Mouse (Mus musculus) heart, postnatal 10 days (tissue): ENCODE measurements around the gene Mettl7a1. TPM values are rescaled to one million over a fixed set of nuclear protein-coding genes. Genes with fewer than 3 reads are reported as not detected.
A peak's percentile ranks its signal among the peaks of the same experiment; 100 is the strongest.
"Not testable (repeated sequence)": the region's sequence is repeated elsewhere in the genome, so short reads cannot be mapped to it uniquely, and the experiment has no call there.

ENCODE experiments used
- DNase-seq, 2 experiments: peaks; one replicate each; pipeline ENCODE4 v3.0.0; 2021
- intact Hi-C: fragments of 180-260 bp; cut with DNase I; formaldehyde crosslinking; loops from one replicate; pipeline ENCODE4 v1.15.1; 2025
- total RNA-seq, 2 experiments: library from RNA; stranded (reverse); gene quantifications; 2 replicates each; pipeline ENCODE4 v1.2.3; 2021

Gene Mettl7a1
- total RNA-seq, result 10 to 100 TPM; 19.6 to 22.9 TPM

DNA sequence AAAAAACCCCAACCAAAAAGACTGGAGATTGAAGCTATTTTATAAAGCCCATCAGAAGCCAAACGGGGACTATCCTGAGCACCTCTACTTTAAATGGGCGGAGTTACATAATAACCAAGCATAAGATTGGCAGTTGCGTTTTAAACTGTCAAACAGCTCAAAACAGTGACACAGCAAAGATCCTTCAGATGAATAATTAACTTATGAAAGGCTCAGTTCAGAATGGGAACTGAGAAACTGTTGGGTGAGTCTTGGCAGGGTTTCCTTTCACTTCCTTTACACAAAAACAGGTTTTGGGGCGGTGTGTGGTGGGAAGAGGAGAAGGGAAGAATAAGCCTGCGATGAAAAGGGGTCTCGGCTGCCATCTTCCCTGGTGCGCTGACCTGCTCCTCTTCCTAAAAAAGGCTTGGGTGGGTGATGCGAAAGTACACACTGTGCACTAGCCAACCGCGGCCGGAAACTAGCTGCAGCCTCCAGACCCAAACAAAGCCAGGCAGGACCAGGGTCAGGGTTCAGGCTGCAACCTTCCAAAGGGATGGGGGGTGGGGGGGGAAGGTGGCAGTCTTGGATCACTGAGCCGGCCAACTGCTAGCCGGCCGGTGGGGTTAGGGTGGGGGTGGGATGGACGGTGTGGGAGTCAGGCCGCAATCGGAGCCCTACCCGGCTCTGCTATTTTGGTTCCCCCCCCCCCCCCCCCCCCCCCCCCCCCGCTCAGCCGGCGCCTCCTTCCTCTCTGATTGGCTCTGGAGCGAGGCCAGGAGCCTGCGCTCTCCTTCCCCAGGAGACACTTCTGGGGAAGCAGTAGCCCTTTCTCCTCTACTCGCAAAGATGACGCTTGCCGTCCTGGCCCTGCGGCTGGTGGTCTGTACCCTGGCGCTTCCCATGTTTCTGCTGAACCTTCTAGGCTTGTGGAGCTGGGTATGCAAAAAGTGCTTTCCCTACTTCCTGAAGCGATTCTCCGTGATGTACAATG, at the start of gene Mettl7a1:
Mettl7a1 (plus strand) TSS at position 122 of the 973 bp plus-strand sequence.
- intact Hi-C loops, result no loop called here
- DNase-seq, result peak; percentile 87 to 90

DNA sequence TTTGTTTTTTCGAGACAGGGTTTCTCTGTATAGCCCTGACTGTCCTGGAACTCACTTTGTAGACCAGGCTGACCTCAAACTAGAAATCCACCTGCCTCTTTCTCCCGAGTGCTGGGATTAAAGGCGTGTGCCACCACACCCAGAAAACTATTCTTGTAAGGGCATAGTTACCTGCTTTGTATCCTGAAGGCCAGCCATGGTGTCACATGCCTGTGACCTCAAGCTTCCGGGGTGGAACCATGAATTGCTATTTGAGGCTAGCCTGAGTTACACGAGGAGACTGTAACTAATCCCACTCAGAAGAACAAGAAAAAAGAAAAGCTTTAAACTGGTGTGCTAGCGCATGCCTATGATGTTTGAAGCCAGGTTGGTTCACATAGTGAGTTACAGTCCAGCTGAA, 47.6 kb upstream of the Mettl7a1 start:
- intact Hi-C loops, result no loop called here

DNA sequence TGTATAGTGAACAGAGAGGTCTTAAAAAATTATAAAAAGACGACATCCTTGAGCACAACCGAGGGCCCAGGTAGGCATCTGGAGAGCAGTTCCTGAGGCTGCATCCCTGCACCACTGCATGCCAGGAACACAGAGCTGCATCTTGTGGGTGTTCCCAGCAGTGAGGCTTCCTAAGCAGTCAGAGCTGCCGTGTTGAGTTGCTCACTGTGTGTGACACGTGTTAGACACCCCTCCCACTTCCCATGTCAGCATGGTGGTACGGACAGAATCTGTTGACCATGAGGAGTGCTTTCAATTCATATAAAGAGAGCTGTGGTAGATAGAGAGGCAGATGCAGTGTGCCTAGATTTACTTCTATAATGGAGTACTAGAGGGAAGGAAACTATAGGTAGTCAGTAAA, 46.6 kb upstream of the Mettl7a1 start:
- intact Hi-C loops, result no loop called here
- no peak for DNase-seq

More for the DNA sequence above, 47.6 kb upstream of the Mettl7a1 start:
- no peak for DNase-seq

DNA sequence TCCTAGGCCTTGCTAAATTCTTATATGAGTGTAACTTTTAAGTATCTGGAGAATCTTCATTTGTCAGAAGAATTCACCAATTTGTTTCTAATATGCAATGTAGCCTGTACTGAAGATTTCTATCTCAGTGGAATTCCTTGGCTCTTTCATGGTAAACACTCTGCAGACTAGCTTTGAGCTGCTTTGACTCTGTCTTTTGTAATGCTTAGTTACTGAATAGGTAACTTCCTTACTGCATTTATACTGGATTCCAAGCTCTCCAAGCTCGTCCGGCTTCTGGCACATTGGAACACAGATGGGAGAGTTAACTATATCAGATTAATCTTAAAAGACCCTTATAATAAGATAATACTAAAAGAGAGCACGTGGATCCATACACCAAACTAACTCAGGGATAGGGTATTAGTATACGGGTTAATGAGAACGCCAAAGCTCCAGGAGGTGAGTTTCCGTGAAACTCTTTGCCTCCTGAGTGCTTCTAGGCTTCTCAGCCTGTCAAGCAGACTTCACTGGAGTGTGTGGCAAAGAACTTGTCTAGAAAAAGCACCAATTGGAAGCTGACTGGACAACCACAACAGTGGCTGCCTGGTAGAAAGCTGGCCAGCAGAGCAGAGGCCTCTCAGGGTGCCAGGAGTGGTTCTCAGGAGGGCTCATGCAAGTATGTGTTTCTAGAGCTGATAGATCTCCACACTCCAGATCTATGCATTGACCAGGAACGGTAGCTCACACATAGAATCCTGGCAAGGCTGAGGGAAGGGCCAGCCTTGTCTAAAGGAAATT, 45.1 kb upstream of the Mettl7a1 start:
- intact Hi-C loops, result no loop called here
- no peak for DNase-seq

DNA sequence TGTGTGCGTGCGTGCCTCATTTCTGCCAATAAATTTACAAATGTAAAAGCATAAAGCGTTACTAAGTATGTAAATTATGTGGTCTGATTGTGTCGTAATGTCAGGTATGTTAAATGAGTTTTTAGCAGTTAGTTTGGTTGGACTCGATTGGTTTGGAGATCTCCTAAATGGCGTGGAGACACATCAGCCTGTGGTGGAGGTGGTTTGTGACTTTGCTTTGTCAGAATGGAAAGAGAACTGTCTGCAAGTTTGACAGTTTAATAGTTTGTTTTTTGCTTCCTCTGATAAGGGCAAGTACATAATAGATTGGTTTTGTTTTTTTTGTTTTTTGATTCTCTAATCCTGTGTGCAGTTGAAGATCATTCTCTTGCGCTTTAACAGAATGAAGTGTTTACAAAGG, 43.6 kb upstream of the Mettl7a1 start:
- intact Hi-C loops, result loop anchor here (5.0 kb wide), 1 partner anchor 62 kb away; no protein-coding TSS in a partner anchor

DNA sequence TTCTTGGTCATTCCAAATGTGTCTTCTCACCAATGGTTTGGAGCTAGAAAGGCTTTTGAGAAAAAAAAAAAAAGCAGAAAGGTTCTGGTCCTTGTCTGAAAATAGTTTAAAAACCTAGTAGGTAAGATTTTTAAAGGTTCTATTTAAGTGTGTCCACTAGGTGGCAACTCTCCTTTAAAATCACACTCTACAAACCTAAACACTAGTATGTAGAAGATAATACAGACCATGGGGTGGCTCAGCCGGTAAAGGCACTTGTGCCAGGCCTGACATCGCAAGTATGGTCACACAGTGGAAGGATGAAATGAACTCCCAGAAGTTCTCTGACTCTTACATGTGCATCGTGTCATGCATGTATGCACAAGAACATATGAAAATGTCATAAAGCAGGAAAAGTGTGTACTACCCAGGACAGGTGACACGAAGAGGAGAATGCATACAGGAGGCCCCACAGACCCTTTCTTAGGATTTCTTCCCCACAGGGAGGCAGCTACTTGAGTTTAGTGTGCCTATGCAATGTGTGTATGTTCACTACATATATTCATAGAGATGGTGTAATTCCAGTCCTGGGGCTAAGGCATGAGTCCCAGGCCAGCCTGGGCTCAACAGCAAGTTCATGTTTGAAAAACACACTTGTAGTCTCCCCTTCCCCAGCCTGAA, 40.6 kb upstream of the Mettl7a1 start:
- intact Hi-C loops, result loop anchor here (2.0 to 5.0 kb wide), 2 partner anchors 59 to 111 kb away; no protein-coding TSS in a partner anchor
- peak; percentile 7 to 18 for DNase-seq

More for the DNA sequence above, 43.6 kb upstream of the Mettl7a1 start:
- not testable (repeated sequence) for DNase-seq

DNA sequence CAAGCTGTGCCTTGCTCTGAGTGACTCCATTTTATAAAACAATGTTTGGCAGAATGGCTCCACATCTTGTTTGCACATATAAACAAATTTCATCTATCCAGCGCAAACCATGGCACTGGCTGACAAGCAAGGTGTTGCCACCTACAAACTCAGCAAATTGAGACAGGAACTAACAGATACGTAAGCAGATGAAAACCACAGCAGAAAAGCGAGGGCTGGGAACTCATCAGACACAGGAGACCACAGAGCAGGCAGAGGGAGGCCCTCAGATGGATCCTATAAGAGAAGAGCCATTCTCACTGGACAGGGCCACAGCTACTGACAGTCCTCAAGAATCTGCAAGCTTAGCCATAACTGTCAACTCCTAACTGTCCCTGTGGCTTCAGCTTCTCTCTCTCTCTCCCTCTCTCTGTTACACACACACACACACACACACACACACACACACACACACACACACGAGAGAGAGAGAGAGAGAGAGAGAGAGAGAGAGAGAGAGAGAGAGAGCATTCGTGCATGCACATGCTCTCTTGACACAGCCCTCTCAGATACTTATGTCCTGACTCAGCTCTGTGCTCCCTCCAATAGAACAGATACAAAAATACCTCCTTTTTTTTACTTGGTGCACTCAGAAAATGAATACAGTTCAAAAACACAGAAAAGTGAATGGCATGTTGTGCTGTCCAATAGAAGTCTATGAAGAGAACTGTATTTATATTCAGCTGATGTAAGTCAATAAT, 38.2 kb upstream of the Mettl7a1 start:
- no peak for DNase-seq
- intact Hi-C loops, result no loop called here

DNA sequence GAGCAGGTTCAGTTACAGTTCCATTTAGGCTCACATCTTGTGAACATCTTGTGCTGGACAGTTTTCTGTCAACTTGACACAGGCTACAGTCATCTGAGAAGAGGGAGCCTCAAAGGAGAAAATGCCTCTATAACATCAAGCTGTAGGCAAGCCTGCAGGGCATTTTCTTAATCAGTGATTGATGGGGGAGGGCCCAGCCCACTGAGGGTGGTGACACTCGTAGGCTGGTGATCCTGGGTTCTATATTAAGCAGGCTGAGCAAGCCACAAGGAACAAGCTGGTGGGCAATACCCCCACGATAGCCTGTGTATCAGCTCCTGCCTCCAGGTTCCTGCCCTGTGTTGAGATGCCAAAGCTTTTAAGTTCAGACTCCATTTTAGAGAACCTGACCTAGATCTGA, 35.0 kb upstream of the Mettl7a1 start:
- intact Hi-C loops, result no loop called here
- no peak for DNase-seq

DNA sequence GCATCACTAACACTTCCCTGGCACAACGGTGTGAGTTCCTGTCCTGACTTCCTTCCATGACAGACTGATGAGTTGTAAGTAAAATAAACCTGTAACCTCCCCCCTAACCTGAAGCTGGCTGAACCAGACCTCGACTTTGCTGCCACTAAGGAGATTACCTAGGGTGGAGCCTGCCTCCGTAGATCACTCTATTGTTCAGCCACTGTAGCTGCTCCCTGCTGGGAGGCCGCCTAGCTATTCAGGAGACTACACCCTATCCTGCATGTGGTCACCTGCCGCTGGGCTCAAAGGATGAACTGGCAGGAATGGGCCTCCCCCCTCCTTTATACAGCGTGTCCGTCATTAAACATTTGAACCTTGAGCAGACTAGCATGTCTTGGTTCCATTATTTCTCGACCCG, 34.2 kb upstream of the Mettl7a1 start:
- no peak for DNase-seq
- intact Hi-C loops, result no loop called here

DNA sequence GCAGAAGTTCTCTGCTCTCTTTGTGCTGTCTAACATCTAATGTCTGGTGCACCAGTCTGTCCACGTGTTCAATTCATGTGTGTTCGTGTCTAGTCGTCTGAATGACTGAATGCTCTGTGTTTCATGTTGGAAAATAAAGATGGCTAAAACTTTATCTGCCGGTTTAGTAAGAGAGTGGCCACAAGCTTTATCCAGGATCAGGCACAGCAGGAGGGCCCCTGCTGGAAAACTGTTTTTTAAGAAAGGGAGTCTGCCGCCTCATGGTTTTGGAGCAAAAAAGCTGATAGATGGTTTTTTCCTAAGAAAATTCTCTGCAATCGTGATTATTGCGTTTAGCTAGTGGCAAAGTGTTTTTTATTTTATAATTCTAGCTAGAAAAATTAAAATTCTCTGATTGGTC, 33.3 kb upstream of the Mettl7a1 start:
- intact Hi-C loops, DNase-seq: not testable (repeated sequence)

DNA sequence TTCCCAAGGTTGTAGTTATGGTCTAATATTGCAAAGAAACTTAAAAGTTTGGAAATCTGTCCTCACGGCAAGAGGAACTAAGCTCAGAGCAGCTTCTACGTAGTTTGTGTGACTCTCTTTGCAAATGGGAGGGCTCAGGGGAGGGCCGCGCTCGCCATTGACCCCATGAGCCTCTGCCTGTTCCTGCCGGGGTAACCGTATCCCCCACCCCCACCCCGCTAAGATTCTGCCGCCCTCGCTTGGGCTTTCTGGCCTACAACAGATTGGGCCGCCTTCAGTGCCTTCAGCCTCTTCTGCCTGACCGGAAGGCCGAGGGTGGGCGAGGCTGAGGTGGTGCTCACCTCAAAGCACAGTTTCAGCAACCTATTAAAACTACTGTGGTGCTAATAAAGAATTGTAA, 32.5 kb upstream of the Mettl7a1 start:
- no peak for DNase-seq
- intact Hi-C loops, result no loop called here

DNA sequence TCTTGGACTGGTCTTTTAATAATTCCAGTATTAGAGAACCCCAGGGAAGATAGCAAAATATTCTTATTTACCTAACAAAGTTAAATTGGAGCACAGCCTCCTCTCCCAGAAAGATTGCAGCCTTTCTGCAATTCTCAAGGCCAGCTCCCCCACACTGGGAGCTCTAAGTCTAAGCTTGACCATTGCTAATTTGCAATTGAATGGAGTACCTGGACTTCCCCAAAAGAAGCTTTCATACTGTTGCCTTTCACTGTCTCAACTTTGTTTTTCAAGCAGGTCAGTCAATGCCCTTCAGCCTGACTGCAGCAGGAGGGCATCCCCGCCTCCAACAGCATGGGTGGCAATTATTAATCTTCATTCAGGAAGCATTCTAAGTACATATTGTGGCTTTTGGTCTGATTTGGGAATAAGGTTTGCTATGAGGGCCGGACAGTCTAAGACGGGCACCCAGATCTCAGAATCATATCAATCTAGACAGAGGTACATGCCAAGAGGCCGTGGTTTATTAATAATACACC, 30.1 kb upstream of the Mettl7a1 start:
- intact Hi-C loops, DNase-seq: not testable (repeated sequence)

DNA sequence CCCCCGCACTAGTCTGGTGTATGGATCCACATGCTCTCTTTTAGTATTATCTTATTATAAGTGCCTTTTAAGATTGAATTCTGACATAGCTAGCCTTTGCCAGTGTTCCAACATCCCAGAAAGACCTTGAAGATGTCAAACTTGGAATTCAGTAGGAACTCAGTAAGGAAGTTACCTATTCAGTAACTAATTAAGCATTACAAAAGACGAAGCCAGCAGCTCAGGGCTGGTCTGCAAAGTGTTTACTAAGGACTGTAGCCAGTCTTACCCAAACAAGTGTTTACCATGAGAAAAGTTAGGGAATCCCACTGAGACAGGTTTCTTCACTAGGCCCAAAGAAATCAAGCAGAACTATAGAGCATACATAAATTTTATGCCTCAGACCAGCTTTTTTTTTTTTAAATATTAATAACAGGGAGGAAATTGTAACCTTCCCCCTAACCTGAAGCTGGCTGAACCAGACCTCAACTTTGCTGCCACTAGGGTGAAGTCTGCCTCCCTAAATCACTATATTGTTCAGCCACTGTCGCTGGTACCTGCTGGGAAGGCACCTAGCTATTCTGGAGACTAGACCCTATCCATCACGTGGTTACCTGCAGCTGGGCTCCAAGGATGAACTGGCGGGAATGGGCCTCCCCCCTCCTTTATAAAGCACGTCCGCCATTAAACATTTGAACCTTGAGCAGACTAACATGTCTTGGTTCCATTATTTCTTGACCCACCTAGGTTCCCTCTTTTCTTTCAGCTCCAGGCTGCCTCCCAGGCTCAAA, 29.0 kb upstream of the Mettl7a1 start:
- intact Hi-C loops, result no loop called here
- no peak for DNase-seq

DNA sequence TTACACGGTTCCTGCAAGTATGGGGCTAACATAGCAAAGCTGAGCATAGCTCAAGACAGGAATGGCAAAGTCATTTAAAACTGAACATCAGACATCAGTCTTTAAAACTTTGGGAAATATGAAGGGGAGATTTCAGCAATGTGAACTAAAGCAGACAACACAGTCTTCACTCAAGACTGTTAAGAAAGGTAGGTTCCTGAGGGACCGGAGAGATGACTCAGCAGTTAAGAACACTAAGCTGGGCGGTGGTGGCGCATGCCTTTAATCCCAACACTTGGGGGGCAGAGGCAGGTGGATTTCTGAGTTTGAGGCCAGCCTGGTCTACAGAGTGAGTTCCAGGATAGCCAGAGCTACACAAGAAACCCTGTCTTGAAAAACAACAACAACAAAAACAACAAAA, 27.5 kb upstream of the Mettl7a1 start:
- no peak for DNase-seq
- intact Hi-C loops, result no loop called here

DNA sequence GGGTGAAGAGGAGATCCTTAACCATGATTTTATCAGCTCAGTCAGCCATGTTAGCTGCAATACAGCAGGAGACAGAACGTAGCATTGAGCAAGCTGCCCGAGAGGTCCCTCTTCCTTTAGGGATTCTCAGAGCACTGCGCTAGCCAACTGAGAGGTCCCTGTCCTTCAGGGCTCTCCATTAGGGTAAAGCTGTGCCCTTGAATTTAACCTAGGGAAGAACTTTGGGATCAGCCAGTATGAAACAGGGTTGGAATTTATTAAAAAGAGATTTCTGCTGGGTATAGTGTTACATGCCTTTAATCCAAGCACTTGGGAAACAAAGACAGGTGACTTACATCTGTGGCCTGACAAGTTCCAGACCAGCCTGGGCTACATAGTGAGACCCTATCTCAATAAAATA, 26.4 kb upstream of the Mettl7a1 start:
- intact Hi-C loops, result no loop called here
- no peak for DNase-seq

DNA sequence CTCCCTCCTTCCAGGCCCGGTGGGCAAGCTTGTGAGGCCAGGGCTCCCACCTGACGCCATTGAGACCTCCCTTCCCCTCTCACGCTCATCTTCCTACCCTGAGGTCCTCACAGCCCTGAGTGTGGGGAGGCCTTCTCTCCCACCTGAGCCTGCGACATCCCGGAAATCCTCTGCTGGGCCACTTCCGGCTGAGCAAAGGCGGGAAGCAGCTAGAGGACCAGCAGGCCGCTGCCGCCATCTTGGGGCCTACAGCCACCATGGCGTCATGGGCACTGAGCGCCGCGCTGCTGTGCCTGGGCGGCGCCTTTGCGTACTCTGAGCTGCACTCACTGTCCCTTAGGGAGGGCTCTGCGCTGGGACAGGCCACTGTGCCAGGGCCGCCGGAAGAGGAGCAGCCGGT, 23.3 kb upstream of the Mettl7a1 start, which contains the start of gene Tmprss12:
Tmprss12 (plus strand) TSS at position 212 of the 400 bp plus-strand sequence.
- intact Hi-C loops, result no loop called here
- DNase-seq, result no peak

DNA sequence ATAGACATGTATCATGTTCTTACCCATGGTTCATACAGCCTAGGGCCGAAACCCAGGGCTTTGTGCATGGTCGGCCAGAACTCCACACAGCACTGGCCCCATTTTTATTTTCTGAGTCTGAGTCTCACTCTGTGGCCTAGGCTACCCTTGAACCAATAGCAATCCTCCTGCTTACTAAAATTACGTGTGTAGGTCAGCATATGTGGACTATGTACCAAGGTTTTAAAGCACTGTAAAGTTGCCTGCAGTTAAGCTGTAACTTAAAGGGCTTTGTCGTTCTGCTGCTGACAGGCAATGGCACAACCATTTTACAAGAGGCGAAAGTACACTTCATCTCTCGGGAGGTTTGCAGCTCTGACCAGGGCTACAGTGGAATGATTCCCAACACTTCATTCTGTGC, 15.0 kb upstream of the Mettl7a1 start:
- no peak for DNase-seq
- intact Hi-C loops, result no loop called here

DNA sequence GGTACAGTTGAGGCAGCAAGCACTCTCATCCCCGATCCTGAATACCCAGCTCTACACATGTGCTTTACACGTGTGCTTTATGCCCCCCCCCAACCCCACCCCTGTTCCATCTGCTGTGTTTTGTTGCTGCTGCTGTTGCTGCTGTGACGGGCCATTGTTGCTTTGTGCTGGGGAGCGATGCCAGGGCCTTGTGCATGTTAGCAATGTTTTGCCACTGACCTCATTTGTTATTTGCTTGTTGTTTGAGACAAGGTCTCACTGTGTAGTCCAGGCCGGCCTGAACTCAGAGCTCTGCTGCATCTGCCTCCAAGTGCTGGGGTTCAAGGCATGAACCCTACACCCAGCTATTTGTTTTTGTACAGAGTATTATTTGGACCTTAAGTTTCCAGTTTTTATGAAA, 13.1 kb upstream of the Mettl7a1 start:
- no peak for DNase-seq
- intact Hi-C loops, result no loop called here

DNA sequence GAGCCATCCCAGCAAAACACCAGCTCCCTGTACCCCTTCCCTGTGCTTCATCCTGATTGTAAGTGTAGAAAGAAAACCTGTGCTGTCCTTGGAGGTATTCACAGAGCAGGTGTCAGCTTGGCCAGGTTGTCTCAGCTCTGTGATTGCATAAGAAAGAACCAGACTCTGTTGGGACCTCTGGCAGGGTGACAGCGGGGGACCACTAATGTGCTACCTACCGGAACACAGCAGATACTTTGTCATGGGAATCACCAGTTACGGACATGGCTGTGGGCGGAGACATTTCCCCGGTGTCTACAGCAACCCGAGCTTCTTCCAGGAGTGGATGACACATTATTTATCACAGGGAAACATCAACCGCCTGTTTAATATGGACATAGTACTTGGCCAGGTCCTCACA, 11.6 kb upstream of the Mettl7a1 start:
- DNase-seq, result no peak
- intact Hi-C loops, result no loop called here
